Mouse (Mus musculus): ENCODE measurements around the gene C130050O18Rik.
A peak's percentile ranks its signal among the peaks of the same experiment; 100 is the strongest.
"Not testable (repeated sequence)": the region's sequence is repeated elsewhere in the genome, so short reads cannot be mapped to it uniquely, and the experiment has no call there.

The C130050O18Rik gene

DNA sequence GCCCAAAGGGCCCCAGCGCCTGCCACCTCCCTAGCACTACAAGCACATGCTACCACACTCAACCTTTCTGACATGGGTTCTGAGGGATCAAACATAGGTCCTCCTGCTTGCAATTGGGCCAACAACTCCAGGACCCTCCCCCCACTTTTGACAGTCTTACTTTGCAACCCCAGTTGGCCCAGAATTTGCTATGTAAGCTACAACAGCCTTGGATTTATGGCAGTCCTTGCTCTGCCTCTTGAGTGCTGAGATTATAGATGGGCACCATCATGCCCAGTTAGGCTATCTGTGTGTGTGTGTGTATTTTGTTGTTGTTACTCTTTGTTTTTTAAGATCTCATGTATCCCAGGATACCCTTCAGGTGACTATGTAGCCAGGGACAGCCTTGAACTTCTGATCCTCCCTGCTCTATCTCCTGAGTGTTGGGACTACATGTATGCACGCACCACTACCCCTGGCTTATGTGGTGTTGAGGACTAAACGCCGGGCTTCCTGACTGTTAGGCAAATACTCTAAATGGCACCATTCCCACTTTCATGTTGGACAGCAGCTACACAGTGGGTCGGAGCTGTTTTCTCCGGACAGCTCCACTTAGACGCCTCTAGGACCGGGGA, 25.2 kb upstream of the C130050O18Rik start:
- DNase-seq (ENCODE audit: low read depth, low spot score) = no peak

DNA sequence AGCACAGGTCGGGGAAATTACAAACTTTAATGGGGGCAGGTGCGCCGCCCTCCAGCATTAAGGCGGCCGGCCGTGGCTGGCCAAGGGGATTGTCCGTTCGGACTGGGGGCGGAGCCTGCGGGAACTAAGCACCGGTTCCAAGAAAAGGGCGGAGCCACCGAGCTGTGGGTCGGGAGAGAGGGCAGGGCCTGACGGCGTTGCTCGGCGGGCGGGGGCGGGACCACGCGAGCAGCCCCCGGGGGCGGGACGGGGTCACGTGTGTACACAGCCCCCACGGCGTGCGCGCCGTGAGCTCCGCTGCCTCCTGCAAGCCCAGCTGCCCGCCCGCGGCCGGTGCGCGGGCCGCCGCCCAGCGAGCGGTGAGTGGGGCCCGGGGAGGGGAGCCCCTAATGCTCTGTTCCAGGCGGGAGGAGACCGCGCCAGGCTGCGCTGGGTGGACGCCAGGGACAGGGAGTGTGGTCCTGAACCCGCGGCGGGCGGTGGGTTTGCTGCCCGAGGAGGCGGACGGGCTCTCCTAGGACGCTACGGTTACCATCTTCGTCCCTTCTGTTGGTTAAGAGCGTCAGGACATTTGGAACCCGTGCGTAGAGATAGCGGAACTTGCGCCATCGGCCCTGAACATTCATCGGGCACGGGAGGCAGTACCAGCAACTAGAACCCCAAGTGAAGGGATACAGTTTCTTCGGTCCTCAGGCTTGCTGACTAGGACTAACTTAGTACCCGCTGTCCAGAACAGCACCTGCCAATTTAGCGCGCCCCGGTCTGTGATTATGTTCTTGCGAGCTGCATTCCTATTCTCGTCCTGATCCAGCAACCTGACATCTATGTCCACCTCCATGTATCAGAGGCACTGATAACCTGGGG, 24.5 kb upstream of the C130050O18Rik start:
- DNase-seq (ENCODE audit: low read depth, low spot score) = peak; percentile 98

DNA sequence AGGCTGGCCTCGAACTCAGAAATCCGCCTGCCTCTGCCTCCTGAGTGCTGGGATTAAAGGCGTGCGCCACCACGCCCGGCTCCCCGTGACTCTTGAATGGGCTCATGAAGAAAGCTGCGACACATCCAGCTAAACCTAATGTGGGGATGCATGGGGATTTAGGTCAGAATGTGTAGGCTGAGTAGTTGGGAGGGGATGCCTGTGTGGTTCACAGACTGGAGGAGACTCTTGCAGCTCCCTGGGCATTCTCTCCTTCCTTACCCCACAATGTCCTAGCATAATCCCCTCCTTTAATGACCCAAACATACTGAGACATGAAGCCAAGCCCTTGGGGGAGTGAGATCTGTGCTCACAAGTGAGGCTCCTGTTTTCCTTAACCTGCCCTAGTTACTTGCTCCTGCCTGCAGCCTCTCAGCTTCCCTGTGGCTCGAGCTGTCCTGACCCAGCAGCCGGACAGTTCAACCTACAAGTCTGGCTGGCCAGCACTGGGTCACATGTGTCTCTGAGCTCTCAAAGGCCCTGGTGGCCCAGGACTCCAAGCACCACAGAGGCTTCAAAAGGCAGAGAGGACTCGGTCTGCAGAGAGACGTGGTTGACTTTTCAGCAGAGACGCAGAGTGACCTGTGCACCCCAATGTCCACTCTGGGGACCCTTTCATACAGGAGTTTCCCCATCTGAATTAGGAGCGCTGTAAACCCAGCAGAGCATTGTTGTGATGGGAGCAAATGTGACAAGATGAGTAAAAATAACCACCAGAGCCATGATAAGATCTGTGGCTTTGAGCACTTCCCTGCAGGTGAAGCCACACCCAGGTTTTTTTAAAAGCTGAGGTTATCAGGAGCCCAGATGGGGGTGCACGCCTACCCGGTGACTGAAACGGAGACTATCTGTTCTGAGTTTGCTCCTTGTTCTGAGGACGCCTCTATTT, 23.2 kb upstream of the C130050O18Rik start:
- peak; percentile 79 for DNase-seq (ENCODE audit: low read depth, low spot score)

DNA sequence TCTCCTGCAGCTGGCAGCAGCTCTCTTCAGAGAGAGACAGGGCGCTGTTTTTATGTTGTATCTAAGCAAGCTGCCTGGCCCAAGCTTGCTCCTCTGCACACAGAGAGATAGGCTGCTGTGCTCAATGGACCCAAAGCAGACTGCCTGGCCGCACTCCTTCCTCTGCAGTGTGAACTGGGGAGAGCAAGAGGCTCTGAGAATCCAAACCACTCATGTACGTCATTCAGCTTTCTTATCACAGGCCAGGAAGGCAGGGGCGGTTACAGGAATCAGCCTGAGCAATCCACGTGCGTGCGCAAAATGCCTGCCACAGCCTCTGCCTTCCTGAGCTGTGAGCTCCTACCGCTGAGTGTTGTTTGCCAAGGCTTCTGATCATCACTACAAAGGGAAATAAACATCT, 22.3 kb upstream of the C130050O18Rik start:
- no peak for DNase-seq (ENCODE audit: low read depth, low spot score)

DNA sequence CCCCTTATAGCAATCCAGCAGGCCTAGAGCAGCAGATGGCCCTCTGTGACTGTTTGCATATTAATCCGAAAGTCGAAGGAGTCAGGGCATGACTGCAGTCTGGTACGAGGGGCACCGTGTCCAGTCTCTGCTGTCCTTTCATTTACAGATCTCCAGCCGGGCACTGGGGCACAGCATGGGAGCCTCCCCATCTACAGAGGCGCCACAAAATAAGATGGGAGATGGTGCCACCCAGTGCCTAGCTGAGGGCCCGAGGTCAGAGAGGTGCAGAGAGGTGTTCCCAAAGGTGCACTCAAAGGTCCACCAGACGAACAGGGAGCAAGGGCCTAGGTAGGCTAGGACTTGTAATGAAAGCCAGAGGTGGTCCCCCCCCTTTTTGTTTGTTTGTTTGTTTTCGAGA, 21.8 kb upstream of the C130050O18Rik start:
- no peak for DNase-seq (ENCODE audit: low read depth, low spot score)

DNA sequence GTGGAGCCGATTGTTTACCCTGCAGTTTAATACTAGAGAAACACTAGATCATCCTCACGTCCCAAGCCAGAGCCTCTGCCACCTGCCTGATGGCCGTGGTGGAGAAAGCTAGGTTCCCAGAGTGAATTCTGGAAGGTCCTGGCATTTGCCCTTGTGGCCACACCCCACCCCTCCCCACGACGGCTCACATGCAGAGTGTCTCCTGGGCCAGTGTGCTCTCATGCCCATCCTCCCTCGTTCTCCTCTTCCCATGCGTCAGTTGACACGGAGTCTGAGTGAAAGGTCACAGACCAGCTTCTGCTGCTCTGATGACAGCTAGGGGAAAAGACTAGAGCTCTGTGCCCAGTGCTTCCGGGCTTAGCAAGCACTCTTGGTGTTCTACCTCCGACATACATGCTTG, 20.5 kb upstream of the C130050O18Rik start:
- DNase-seq (ENCODE audit: low read depth, low spot score) = peak; percentile 94

DNA sequence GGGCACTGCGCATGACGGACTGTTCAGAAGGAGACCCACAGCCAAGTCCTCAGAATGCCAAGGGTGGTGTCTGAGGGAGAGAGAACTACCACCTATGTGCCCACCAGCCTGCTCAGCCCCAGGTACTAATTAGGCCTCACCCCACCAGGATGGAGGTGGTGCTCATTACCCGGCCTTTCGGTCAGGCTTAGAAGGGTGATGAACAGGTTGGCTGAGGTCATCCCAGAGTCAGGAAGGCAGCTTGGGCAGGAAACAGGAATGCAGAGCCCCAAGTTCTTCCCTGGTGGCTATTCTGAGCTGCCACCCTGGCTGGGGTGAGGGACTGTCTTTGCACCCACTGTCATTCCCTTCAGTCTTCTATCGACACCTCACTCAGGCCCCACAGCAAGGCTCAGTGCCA, 19.0 kb upstream of the C130050O18Rik start:
- no peak for DNase-seq (ENCODE audit: low read depth, low spot score)

DNA sequence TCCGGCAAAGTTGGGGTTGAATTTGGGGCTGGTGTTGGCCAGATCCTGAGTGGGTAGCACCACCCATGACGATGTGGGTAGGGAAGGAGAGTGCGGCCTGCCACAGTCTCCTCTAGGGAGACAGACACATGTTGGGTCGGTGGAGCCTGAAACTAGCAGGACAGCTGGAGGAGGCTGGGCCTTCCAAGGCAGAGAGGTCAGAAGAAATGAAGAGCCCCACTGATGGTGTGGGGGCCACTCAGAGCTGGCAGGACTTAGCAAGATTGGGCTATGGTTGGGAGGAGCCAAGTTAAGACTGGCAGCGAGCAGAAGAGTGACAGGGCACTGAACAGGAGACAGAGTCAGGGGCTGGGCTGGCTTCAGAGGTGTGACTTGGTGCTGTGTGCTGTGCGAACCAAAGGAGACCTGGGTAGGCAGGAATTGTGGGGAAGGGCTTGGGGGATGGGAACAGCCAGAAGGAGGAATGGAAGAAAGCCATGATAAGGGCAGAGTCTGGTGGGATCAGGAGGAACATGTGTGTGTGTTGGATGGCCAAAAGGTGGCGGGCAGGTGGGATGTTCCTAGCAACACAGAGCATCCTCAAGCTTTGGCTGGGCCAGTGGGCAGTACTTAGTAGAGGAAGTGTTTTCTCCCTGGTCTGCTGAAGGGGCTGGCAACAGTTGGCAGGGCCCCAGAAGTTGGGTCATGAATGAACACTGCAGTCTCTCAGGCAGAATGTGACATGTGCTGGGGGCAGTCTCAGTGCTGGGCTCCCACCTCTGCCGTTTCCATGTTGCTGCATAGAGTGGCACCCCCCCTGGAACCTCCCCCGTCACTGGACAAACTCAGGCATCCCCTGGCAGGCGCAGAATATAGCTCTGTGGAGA, 17.5 kb upstream of the C130050O18Rik start:
- no peak for DNase-seq (ENCODE audit: low read depth, low spot score)

DNA sequence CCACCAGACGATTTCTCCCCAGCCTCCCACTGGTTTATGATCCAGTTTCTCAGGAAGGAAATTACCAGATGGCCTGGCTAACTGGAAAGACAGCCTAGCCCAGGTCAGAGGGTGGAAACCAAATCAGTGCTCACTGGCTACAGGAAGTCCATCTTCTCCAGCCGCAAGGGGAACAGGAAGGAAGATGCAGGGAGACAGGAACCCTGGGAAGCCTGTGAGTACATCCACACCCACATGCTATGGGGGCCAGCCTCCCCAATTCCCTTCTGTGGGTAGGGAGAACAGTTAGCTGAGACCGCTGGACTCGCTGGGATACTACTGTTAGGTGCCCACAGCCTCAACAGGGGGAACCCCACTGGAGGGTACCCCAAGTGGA, 16.9 kb upstream of the C130050O18Rik start:
- DNase-seq (ENCODE audit: low read depth, low spot score) = no peak

DNA sequence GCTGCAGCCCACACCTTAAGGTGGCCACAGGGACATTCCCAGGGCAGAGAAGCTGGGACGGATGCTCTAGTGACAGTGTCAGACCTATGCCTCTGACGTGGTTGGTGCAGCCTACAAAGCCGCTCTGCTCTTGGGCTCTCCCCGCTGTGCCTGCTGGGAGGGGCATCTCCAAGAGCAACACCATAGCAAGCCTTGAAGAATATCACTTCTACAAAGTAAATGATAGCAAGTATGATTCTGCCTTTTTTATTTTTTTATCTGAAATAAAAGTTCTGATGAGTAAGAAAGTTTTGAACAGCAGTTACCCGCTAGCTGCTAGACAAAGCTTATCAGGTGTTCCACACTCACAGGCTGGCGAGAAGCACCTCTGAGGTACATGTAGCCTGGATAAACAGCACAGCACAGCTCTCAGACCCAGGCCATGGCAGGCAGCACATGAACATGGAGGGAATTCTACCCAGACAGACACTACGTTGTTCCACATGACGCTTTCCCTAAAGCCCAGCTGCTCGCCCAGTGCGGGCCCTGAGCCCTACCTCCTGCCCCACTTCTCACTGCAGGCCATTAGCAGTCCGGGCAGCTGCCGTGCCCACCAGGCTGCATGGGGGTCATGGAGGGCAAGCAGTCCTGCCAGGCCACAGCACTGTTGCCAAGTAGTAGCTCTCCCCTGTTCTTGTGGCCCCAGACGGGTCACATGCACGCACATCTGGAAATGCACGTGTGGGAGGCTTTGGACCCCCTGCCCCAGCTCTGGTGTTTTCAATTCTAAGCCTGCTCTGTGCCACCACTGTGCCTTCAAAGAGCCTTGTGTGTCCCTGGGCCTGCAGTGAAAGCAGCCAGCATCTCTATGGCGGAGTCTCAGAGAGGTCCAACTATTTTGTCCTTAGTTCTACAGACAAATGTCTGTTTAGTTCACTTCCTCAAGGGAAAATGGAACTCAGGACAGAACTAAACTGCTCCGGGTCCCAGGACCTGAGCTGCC, 16.1 kb upstream of the C130050O18Rik start:
- DNase-seq (ENCODE audit: low read depth, low spot score) = no peak

DNA sequence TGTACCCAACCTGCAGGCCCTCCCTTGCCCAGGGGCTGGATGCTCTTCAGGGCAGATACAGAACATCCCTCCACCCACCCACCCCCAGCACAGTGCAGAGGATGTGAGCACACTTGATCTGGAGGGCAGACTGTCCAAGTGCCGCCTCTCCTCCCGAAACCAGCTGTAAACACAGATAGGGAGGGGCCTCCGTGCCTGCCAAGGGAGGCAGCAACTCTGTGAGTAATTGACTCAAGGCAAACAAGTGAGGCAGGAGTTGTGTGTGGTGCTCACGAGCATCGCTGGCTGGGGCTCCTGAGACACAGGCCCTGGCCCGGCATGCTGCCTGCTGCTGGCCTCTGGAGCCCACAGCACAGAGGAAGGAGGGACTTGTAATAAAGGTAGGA, 15.4 kb upstream of the C130050O18Rik start:
- peak; percentile 84 for DNase-seq (ENCODE audit: low read depth, low spot score)

DNA sequence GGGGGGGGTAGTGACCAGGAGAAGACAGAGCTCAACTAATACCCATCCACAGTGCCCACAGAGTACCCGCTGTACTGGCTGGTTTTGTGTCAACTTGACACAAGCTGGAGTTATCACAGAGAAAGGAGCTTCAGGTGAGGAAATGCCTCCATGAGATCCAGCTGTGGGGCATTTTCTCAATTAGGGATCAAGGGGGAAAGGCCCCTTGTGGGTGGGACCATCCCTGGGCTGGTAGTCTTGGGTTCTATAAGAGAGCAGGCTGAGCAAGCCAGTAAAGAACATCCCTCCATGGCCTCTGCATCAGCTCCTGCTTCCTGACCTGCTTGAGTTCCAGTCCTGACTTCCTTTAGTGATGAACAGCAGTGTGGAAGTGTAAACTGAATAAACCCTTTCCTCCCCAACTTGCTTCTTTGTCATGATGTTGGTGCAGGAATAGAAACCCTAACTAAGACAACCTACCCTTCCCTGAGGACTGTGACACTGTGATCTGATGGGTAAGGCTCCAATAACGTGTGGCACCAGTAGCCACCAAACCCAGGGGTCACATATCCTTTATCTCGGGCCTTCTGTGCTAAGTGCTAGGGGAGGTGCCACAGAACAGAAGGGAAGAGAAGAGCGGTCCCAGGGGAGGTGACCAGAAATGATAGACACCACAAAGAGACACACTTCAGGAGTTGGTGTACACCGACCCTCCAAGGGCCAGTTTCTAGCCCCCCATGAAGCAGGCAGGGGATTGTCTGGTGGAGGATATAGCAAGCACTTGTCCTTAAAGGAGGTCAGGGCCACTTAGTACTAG, 14.6 kb upstream of the C130050O18Rik start:
- not testable (repeated sequence) for DNase-seq (ENCODE audit: low read depth, low spot score)

DNA sequence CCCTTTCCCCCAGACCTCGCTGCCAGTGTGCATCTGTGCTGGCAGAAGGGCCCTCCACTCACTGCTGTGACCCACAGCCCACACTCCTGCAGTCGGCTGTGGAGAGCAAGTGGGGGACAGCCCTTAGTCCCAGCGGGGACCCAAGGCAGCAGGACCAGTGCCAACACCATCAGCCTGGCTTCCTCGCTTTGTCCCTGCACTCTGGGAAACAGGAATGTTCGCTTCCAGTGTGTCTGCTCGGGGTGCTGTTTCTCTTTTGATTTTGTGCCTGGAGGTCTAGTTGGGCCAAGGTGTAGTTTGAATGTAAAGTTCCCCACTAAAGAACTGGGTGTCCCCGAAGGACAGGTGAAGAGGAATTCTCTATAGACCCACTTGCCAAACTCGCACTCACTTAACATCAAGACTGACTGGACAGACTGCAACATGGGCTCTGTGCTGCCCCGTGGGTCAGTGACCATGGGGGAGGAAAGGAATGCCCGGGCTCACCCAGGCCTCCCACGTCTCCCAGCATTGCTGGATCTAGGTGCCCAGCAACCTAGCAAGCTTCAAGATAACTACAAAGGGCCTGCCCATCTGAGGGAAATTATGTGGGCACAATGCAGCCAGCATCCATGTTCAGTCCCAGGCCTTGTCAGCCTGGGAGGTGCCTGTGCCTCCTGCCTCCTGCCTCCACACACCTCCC, 13.6 kb upstream of the C130050O18Rik start:
- DNase-seq (ENCODE audit: low read depth, low spot score) = no peak

DNA sequence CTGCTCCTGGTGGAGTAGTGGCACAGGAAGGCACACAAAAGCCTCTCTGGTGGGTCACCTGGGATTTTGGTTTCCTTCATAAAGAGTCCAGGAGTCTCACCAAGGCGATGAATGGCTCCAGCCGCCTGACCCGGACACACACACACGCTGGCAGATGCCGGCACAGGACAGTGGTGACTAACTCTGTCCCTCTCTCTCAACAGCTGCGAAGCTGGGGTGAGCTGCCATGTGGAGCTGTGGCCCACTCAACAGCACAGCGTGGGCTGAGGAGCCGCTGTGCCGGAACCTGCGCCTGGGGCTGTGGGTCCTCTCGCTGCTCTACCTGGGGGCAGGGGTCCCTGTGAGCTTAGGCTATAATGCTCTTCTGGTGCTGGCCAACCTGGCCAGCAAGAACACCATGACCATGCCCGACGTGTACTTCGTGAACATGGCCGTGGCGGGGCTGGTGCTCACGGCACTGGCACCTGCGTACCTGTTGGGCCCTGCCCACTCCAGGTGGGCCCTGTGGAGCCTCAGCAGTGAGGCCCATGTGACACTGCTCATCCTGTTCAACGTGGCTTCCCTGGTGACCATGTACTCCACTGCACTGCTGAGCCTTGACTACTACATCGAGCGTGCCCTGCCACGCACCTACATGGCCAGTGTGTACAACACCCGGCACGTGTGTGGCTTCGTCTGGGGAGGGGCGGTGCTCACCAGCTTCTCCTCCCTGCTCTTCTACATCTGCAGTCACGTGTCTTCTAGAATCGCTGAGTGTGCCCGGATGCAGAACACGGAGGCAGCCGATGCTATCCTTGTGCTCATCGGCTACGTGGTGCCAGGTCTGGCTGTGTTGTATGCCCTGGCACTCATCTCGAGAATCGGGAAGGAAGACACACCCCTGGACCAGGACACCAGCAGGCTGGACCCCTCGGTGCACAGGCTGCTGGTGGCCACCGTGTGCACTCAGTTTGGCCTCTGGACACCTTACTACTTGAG, 12.6 kb upstream of the C130050O18Rik start:
- DNase-seq (ENCODE audit: low read depth, low spot score) = no peak

DNA sequence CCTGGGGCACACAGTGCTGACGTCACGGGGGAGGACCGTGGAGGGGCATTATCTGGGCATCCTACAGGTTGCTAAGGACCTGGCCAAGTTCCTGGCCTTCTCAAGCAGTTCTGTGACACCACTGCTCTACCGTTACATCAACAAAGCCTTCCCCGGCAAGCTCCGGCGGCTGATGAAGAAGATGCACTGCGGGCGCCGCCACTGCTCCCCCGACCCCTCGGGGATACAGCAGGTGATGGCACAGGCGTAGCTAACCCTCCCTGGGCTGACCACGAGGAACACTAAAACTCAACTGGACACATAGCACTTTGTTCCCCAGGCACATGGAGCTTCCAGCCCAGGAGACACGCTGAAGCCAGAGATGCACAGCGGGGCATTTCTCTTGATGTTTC, 11.9 kb upstream of the C130050O18Rik start:
- no peak for DNase-seq (ENCODE audit: low read depth, low spot score)

DNA sequence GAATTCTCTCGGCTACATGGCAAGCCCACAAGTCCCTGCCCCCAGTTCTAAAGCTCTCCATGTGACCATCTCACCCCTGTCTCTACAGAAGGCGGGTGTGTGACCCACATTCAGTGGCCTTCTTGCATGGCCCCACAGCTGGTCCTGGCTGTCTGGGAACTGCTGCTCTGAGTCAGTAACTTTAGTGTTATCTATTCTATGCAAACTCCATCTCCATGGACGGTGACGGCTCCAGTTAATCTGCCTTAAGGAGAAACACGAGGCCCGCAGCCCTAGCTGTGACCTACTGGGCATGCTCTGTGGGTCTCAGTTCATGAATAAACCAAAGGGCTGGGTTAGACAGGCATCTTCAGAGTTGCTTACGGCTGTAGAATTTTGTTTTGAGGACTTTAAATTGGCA, 10.7 kb upstream of the C130050O18Rik start:
- DNase-seq (ENCODE audit: low read depth, low spot score) = no peak

DNA sequence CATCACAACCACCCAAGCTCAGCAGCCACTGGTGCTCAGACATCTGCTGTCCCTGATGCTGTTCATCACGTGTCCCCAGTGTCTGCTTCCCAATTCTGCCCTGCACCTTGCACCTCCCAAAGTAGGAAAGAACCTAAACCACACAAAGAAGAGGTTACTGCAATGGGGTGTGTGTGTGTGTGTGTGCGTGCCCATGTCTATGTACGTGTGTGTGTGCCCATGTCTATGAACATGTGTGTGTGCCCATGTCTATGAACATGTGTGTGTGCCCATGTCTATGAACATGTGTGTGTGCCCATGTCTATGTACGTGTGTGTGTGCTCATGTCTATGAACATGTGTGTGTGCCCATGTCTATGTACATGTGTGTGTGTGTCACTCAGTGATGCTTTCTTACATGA, 9.6 kb upstream of the C130050O18Rik start:
- DNase-seq (ENCODE audit: low read depth, low spot score) = no peak

All from skeletal muscle tissue, adult 2 months (tissue).